Mouse (Mus musculus) gastrocnemius, postnatal 36 days (tissue): ENCODE measurements at regions not wholly inside any gene's neighbourhood (a gene's known extent, or its start where the extent isn't known, plus 50 kb on each side); places are given as distances from the start of the nearest gene placed in this dataset.

ENCODE experiments used
- DNase-seq, 2 experiments: peaks; one replicate each; pipeline ENCODE4 v3.0.0; 2022
- intact Hi-C: fragments of 180-260 bp; cut with DNase I; formaldehyde crosslinking; loops from one replicate; pipeline ENCODE4 v1.15.1; 2025

- intact Hi-C loops: no loop called here
- DNase-seq: no peak
Observed at GRCm38 (mm10) chr9:83276291-83276690, 129.8 kb upstream of the Hmgn3 start.

GRCm38 (mm10) chr9:83273361-83273975, 127.0 kb upstream of the Hmgn3 start:
- intact Hi-C loops: no loop called here
- no peak for DNase-seq

GRCm38 (mm10) chr9:83265736-83266135, 119.3 kb upstream of the Hmgn3 start:
- DNase-seq: no peak
- intact Hi-C loops: no loop called here

- intact Hi-C loops: no loop called here
Observed at GRCm38 (mm10) chr9:83259511-83259910, 113.0 kb upstream of the Hmgn3 start.

GRCm38 (mm10) chr9:83258986-83259385, 112.5 kb upstream of the Hmgn3 start:
- DNase-seq: no peak
- intact Hi-C loops: no loop called here

More at GRCm38 (mm10) chr9:83259511-83259910, 113.0 kb upstream of the Hmgn3 start:
- DNase-seq: no peak

GRCm38 (mm10) chr9:83258476-83258875, 112.0 kb upstream of the Hmgn3 start:
- intact Hi-C loops: no loop called here
- DNase-seq: no peak

GRCm38 (mm10) chr9:83254356-83254755, 107.9 kb upstream of the Hmgn3 start:
- intact Hi-C loops: no loop called here
- DNase-seq: no peak

- intact Hi-C loops: no loop called here
- no peak for DNase-seq
Observed at GRCm38 (mm10) chr9:83253789-83254188, 107.3 kb upstream of the Hmgn3 start.

- no peak for DNase-seq
- intact Hi-C loops: no loop called here
Observed at GRCm38 (mm10) chr9:83251793-83252192, 105.3 kb upstream of the Hmgn3 start.

- DNase-seq: no peak
- intact Hi-C loops: no loop called here
Observed at GRCm38 (mm10) chr9:83249871-83250270, 103.4 kb upstream of the Hmgn3 start.

GRCm38 (mm10) chr9:83248164-83248730, 101.8 kb upstream of the Hmgn3 start:
- intact Hi-C loops: no loop called here
- DNase-seq: no peak

- DNase-seq: peak; percentile 32 to 59
- intact Hi-C loops: no loop called here
Observed at GRCm38 (mm10) chr9:83247066-83247668, 100.7 kb upstream of the Hmgn3 start.

GRCm38 (mm10) chr9:83241119-83241518, 94.6 kb upstream of the Hmgn3 start:
- no peak for DNase-seq
- intact Hi-C loops: no loop called here

- intact Hi-C loops: no loop called here
- DNase-seq: no peak
Observed at GRCm38 (mm10) chr9:83239097-83239496, 92.6 kb upstream of the Hmgn3 start.

GRCm38 (mm10) chr9:83221866-83222265, 75.4 kb upstream of the Hmgn3 start:
- DNase-seq: no peak
- intact Hi-C loops: no loop called here

- no peak for DNase-seq
- intact Hi-C loops: no loop called here
Observed at GRCm38 (mm10) chr9:83202583-83202982, 56.1 kb upstream of the Hmgn3 start.

GRCm38 (mm10) chr9:83199771-83200170, 53.3 kb upstream of the Hmgn3 start:
- no peak for DNase-seq
- intact Hi-C loops: no loop called here

GRCm38 (mm10) chr9:83199176-83199575, 52.7 kb upstream of the Hmgn3 start:
- intact Hi-C loops: no loop called here

GRCm38 (mm10) chr9:83197013-83197412, 50.5 kb upstream of the Hmgn3 start:
- intact Hi-C loops: no loop called here
- DNase-seq: no peak

More at GRCm38 (mm10) chr9:83199176-83199575, 52.7 kb upstream of the Hmgn3 start:
- no peak for DNase-seq
